Mouse (Mus musculus) heart, postnatal 36 days (tissue): ENCODE measurements around the gene Pip4k2a. TPM values are rescaled to one million over a fixed set of nuclear protein-coding genes. Genes with fewer than 3 reads are reported as not detected.
"Not testable (repeated sequence)": the region's sequence is repeated elsewhere in the genome, so short reads cannot be mapped to it uniquely, and the experiment has no call there.

Experiments used
- DNase-seq, 2 experiments: peaks; one replicate each; pipeline ENCODE4 v3.0.0; 2021 to 2022
- intact Hi-C: fragments of 180-260 bp; cut with DNase I; formaldehyde crosslinking; loops from one replicate; pipeline ENCODE4 v1.15.1; 2025
- total RNA-seq, 2 experiments: library from RNA; stranded (reverse); gene quantifications; 2 replicates each; pipeline ENCODE4 v1.2.3; 2021

Pip4k2a gene
- total RNA-seq, 2 experiments from 2014 or later: 8.0 to 8.6 TPM

DNA sequence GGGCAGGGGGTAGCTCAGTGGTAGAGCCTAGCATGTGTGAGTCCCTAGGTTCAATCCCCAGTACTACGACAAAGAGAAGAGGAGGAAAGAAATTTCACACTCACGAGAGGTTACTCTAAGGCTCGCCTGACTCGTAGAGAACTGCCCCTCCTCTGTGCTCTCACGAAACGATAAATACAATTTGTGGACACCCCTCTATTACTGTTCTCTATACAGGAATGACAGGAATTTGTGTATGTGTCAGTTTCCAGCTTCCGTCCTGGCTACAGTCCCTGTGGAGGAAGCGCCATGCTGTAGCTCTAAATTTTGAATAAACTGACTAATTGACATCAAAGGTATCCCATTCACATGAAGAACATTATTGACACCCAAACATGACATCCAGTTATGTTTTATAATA is 90.7 kb downstream of the Pip4k2a start:
- intact Hi-C loops: no loop called here
- no peak for DNase-seq

DNA sequence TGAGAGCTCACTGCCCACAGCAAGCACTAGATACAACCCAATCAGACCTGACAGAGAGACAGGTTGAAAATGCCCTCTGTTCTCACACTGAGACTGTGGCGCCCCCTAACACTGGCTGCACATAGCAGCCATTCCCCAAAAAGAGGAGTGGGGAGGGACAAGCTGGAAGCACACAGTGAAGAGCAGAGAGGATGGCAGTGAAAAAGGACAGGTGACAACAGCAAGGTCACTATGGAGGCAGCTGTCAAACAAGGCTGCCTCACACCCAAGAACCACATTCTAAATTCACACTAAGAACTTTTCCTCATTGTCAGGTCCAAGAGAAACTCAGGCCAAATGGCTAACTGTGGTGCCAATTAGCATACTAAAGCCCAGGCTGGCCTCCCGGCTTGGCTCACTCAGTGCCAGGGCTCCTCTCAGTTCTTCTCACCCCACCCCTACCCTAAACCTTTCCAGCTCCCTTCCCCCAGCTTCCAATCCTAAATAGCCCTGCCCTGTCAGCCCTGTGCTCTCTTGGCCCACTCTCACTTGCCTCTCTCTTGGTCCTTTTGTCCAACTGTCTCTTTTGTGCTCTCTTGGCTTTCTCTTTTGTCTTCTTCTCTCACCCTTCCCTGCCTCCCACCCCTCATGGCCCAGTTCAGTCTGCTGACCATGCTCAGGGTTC is 91.4 kb downstream of the Pip4k2a start:
- intact Hi-C loops: no loop called here
- no peak for DNase-seq

DNA sequence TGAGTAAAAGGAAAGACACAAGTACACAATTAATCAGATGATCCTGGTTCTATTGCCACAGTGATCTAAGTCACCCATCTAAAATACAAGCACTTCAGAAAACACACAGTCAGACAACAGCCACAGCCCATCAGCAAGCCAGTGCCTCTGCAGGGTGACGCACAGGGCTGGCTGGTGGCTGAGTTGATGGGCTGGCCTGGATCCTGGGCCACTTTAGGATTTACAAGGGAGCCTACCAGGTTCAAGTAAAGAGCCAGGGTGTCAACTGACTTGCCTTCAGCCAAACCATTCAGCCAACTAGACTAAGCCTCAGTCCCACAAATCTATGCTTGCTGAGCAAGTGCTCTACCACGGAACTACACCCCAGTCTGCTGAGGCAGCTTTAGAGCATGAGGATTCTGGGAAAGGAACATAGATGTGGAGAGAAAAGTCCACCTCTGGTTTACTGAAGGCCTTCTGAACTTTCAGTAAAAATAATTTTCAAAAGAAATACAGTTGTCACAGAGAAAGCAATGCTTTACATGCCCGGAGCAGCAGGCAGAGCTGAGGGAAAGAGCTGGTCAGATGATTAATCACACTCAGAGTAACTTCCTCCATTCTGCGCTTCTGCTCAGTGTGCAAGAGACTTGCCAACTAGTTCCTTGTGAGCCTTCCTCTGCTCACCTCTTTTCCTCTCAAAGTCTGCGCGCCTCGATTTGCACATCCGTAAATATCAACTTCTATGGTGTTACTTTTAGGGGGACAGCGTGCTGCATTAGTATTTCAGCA is 94.4 kb downstream of the Pip4k2a start:
- intact Hi-C loops: no loop called here
- DNase-seq: no peak

DNA sequence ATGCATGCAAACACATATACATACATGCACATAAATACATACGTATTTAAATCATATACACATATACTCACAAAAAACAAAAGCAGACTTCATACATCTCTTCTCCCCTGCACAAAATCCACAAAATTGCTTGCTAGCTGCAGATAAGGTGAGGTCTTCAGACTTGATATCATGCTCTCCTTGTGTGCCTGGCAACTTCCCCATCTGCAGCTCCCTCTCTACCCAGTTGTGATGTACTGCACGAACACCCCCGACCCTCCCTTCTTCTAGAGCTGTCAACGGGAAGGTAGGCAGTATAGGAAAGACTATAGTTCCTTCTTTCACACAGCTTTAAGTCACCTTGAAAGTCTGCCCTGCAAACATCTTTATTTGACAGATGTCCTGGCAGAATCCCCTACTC is 96.8 kb downstream of the Pip4k2a start:
- no peak for DNase-seq
- intact Hi-C loops: no loop called here

DNA sequence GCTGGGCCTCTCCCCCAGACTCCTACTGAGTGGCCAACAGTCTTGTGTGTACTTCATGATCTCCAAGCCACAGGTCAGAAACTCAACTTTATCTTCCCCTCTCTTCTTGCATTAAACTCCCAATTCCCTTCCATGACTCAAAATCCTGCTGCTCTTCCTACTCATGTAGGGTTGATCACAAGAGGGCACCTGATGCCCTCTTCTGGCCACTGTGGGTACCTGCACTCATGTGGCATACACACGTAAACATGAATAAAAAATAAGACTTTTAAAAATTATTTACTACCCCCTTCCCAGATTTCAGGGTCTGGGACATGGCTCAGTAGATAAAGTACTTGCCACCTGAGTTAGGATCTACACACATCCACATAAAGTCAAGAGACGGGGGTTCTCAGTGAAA is 97.3 kb downstream of the Pip4k2a start:
- no peak for DNase-seq
- intact Hi-C loops: no loop called here

DNA sequence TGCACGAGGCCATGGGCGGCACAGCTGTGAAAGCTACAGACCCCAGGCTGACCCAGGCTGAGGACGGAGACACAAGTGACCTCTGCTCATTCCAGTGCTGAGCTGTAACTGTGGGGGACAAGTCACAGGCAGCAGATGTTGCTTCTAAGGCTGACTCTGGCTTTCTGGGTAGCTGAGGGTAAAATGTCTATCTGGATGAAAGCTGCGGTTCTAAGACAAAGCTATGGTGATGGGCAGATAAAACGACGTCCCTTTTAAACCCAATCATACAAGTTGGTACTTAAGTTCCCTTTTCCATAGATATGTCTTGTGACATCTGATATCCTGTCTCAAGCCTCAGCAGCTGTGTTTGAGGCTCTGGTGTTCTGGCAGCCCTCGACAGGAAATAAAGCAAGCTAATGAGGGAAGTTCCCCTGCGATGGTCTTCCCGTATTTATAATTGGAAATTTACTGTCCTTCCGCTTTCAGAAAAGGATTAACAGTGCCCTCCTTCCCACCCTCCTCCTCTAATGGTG is 100.1 kb downstream of the Pip4k2a start:
- intact Hi-C loops: loop anchor here (5.0 kb wide), 1 partner anchor 100 kb away; the partner anchor contains the start of genes 4930426L09Rik and Pip4k2a
- DNase-seq: peak in 1 of 2 experiments; percentile 29

DNA sequence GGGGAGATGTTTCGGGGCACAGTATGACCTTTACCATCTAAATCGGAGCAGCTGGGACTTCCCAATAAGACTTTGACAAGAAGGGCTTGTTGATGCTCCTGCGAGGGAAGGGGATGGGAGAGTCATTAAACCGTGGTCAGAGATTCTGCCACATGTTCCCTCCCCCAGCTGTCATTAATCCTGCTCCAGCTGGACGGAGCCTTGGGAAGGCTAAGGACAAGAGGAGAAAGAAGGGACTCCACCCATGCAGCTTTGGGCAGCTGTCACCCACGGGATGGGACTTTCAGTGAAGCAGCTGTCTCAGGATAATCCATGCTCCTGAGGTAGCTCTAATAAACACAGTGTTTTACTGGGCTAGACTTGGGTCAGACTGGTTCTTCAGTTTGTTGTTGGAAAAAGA is 101.9 kb downstream of the Pip4k2a start:
- intact Hi-C loops: loop anchor here (5.0 kb wide), 1 partner anchor 101 kb away; the partner anchor contains the start of genes 4930426L09Rik and Pip4k2a
- peak in 1 of 2 experiments; percentile 22 for DNase-seq

DNA sequence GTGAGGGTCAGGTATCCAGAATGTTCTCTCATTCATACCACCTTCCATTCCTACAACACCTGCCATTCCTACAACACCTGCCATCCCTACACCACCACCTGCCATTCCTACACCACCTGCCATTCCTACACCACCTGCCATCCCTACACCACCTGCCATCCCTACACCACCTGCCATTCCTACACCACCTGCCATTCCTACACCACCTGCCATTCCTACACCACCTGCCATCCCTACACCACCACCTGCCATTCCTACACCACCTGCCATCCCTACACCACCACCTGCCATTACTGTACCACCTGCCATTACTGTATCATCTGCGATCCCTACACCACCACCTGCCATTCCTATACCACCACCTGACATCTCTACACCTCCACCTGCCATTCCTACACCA is 104.6 kb downstream of the Pip4k2a start:
- DNase-seq, intact Hi-C loops: not testable (repeated sequence)

DNA sequence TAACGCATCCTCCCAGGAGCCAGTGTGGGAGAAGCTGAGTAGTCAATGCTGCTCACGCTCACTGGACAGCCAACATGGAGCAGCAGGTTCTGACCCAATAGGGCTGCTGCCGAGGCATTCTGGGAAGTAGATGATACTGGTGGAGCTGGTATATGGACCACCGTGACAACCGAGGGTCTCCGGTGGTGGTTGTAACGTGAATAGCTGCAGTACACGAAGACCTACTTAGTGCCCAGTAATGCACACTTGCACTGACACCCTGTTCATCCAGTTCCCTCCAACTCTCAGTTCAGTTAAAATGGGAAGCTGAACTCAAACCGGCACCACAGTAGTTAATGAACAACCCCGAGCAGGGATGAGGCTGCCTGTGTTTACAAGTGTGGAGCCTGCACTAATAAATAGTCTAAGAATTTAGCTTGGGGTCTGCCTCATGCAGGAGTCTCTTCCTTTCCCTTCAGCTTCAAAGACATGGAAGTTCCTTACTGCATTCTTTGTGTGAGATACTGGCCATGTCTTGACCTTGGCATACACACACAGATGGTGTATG is 105.9 kb downstream of the Pip4k2a start:
- intact Hi-C loops: no loop called here
- no peak for DNase-seq

DNA sequence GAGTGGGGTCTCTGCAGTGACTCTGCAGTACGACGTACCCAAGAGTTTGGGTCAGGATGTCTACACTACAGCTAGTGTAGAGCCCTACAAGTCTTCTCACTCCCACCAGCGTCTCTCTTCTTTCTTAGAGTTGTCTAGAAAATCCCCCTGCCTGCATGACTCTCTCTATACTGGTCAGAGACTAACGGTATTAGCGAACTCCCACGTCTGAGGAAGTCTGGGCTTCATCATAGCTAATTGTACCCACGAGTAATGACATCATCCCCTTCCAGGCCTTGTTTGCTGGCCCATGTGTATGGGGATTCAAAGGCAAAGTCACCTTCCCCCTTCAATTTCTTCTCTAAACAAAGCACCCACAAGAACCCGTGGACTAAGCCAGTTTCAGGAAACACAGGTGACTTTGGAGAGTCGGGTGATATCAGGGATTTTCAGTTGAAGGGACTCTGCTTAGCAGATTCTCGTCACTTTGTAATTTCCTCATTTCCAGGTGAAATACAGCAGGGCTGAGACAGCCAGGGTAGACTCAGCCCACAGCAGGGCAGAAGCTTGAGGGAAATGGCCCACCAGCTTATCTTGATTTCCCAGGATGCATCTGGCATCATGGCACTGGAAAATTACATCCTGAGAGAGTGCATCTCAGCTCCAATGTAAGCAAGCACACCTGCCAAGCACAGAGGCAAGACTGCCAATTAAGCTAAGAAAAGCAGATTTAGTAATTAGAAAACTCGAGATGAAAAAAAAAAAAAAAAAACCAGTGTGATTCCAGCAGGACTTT is 107.5 kb downstream of the Pip4k2a start:
- no peak for DNase-seq
- intact Hi-C loops: no loop called here

DNA sequence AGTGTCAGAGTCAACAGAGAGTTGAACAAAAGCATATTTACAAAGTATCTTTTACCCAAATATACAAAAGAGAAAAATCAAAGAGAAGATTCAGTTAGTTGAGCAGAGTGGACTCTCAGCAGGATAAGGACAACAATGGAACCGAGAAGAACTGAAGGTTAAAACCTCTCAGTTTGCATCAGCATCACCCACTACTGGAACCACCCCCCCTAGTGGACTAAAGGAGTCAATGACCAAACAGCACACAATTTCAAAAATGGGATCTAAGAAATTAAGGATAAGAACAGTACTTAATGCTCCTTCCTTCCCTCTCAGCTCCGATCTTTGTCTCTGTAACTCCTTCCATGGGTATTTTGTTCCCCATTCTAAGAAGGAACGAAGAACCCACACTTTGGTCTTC is 113.6 kb downstream of the Pip4k2a start:
- intact Hi-C loops: no loop called here
- no peak for DNase-seq

DNA sequence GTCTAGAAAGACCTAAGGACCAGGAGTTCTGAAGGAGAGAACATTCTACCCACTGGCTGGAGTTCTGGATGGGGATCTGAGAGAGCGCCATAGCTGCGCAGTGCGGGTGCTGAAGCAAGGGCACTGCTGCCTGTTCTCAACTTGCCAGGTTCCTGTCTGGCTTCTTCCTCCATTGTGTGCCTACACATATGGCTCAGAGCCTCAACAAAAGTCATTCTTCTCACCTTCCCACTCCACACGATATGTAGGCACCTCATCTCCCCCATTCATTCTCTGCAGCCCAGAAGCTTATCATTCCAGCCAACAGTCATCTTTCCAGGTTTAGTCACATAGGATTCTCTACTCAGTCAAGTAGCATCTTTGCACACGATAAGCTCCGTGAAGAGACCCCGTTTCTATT is 123.3 kb downstream of the Pip4k2a start:
- intact Hi-C loops: loop anchor here (5.0 kb wide), 3 partner anchors 123 to 468 kb away; partner anchors contain the start of genes 4930426L09Rik and Pip4k2a
- no peak for DNase-seq

DNA sequence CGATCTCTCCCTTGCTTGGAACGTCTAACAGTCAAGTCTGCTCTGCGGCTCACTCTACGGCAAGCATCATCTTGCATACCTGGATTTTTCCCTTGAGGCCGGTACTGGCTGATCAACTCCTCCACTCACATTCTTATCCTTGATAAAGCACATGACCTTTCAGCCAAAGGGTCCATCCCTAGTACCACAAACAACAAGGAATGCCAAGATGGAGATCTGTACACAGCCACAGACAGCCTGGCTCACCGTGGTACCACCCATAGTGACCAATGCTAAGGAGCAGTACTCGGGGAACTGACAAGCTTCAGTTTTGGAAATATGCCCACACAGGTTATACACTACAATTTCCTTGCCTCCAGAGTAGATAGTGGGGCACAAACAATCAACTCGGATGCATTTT is 123.9 kb downstream of the Pip4k2a start:
- DNase-seq: no peak
- intact Hi-C loops: loop anchor here (5.0 kb wide), 3 partner anchors 123 to 468 kb away; partner anchors contain the start of genes 4930426L09Rik and Pip4k2a

DNA sequence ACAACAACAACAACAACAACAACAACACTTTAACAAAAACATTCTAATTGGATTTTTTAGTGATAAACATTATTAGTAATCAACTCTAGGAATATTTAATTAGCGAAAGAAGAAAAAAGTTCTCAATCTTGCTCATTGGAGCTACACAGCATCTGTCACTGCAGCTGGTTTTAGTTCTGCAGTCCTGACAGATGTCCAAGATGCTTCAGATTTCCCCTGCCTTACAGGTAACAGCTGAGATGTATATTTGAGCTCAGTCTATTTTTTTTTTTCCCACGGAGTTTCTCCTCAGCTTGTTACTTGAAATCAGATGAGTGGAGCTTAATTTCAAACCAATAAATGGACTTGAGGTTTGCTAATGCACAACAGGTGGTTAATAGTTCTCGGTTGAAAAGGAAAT is 124.5 kb downstream of the Pip4k2a start:
- DNase-seq: no peak
- intact Hi-C loops: loop anchor here (1.0 to 5.0 kb wide), 5 partner anchors 124 to 469 kb away; partner anchors contain the start of genes 4930426L09Rik and Pip4k2a

DNA sequence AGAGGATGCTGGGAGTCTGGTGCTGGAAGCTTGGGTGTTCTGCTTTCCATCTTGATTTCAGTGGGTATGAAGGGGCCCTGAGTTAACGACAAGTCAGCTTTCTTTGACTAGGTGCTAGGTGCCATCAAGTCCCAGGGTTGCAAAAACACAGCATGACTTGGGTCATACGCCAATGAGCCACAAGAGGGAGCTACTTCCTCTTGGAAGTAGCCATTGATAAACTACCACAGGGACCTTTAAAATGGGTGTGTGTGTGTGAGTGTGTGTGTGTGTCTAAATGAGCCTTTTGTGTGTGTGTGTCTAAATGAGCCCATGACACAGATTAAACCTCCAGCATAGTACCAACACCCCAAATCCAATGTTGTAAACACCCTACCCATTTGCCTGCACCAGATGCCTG is 125.1 kb downstream of the Pip4k2a start:
- intact Hi-C loops: loop anchor here (1.0 to 5.0 kb wide), 5 partner anchors 125 to 470 kb away; partner anchors contain the start of genes 4930426L09Rik and Pip4k2a
- DNase-seq: peak; percentile 76 to 81

DNA sequence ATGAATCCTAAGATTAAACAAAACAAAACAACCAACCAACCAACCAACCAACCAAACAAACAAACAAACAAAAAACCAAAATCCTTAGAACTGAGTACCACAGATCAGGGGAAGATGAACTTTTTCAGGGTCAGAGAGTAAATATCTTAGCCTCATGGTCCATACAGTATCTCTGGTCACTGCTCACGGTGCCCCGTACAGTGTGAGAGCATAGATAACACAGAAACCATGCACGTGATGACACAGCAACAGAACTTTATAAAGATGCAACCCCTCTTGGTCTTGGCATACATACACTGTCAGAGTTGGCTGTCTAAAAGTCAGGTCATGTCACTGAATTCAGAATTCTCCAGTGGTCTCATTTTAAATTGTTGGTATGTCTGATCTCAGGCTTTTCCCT is 126.8 kb downstream of the Pip4k2a start:
- no peak for DNase-seq
- intact Hi-C loops: loop anchor here (5.0 kb wide), 3 partner anchors 126 to 471 kb away; partner anchors contain the start of genes 4930426L09Rik and Pip4k2a

DNA sequence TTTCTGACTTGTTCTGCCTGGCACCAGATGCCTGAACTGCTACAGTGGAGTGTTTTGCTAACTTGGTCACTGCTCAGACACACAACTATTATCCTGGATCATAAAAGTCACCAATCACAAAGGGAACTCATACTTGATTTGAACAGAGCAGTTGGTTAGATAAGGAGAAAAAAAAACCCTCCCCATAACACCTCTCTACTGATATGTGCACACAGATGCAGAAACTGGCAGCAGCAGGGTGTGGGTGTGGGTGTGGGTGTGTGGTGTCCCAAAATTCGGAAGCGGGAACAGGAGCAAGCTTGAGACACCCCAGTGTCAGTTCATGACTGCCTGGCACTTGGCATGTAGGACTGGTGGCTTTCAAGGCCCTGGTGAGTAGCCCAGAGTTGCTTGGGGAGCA is 130.9 kb downstream of the Pip4k2a start:
- intact Hi-C loops: no loop called here
- no peak for DNase-seq

DNA sequence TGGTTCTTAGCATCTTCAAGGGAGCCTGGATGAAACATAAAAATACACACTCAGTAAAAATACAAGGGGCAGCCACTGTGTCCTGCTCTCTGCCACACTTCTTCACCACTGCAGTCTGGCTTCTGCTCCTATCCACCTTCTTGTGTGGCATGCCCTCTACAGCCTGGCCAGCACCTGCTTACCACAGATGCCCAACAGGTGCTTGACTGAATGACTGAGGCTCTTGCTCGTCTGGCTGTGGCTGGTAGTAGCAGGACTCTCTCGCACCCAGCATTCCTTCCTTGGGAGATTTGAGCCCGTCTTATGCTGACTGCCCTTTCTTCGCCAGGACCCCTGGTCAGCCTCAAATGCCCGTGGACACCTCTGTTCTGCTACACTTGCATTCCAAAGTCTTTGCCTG is 133.2 kb downstream of the Pip4k2a start:
- intact Hi-C loops: no loop called here

DNA sequence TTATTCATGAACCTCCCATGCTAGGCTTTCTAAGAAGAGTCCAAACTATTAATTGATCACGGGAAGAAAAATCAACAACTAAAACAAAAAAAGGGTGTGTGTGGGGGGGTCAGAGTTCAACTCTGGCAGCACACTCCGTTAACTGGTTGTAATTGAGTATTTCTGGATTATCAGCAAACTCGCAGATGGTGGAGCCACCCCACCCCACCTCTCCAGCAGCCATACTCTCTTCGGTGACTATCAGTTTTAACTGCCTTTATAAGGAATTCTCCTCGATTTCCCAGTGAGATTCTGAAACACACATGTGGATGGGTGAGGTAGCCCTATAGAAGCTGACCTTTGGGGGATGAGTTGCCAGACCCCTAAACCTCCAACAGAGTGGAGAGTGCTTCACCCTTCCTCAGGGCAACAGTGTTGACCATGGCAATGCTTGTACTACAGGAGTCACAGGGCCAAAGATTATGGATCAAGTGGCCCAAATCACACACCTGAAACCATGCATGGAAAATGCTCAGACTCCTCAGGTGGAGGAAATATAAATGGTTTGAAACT is 136.2 kb downstream of the Pip4k2a start:
- intact Hi-C loops: no loop called here
- no peak for DNase-seq

More for the DNA sequence above, 133.2 kb downstream of the Pip4k2a start:
- no peak for DNase-seq

DNA sequence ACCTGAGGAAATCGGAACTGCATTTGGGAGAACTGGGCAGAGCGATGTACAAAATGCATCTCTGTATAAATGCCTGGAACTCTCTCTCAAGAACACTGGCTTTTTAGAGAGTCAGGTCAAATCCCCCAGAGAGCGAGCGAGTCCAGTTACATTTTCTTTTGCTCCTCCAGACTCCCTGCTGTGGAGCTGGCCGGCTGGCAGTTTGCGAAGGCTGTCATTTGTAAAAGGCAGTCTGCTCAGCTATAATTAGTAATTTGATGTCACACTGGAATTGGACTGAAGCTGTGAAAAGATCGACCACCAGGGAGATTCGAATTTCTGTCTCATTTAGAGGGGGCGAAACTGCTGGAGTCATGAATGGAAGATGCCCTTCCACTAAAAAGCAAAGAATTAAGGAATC is 137.2 kb downstream of the Pip4k2a start:
- no peak for DNase-seq
- intact Hi-C loops: no loop called here
